Mouse (Mus musculus) granulocyte monocyte progenitor cell, adult 5-6 weeks (primary cell): ENCODE results near the gene Stambpl1. TPM values are rescaled to one million over a fixed set of nuclear protein-coding genes. Genes with fewer than 3 reads are reported as not detected.

Experiments used
- ATAC-seq: replicated peaks from 2 replicates; pipeline ENCODE4 v1.8.0; 2016; ENCODE audit warnings: mild to moderate bottlenecking, moderate TSS enrichment, inconsistent platforms; ENCODE audit not compliant: poor library complexity, severe bottlenecking
- total RNA-seq, 2 experiments: library from RNA; stranded (forward) in 1 of 2; stranded (reverse) in 1 of 2; fragments of 200-712, 200-1000 nt in 1 of 2; fragments of >200 nt in 1 of 2; fragmentation: Nextera tagmentation in 1 of 2; gene quantifications; 2 replicates each; pipeline ENCODE4 v1.2.3; 2014 to 2017

Stambpl1 gene
- 12.4 and 34.2 TPM in 2 replicates for total RNA-seq (2014; fragmentation: Nextera tagmentation)
- total RNA-seq (2017) = 12.7 and 23.8 TPM in 2 replicates

DNA sequence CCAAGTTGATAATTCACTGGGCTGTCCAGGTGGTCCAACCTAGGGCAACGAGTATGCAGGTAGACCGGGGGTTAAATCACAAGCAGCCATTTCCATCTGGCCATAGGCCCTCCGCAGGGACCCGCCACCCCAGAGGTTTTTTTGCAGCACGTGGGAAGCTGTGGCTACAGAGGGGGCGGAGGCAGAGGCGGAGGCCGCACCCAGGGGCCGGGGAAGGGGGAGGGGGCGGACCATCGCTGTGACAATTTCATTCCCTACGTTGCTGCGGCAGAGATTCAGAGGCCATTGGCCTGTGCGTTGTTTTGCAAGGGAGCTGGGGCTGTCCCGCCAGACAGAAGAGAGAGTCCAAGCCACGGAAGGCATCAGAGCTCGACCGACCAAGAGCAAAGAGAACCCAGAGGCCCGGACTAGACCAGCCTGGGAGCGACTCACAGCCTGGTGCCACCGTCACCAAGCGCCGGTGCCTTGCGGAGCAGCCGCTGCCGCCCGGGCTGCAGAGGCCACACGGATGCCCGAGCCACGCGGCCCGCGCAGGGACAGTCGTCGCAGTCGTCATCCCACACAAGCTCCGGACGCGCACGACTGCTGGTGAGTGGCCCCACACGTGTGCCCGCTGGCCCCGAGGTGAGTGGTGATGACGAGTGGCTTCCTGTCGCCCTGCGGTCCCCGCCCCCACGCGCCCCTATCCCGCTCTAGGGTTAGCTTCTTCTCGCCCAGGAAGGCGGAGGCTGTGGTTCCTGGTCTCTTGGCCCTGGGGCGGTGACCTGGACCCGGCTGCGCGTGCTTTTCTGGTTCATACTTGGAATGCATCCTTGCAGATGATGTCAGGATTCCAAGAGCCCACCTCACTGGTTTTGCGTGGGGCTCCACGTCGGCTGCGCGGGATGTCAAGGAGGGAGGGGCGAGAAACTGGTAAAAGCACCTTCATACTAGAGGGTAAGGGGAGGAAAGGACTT is at the start of gene Stambpl1:
Stambpl1 (plus strand) TSS at position 222 of the 956 bp plus-strand sequence.
- peak; percentile 81 for ATAC-seq

GRCm38 (mm10) chr19:34148421-34148820 is 43.6 kb upstream of the Stambpl1 start:
- peak; percentile 70 for ATAC-seq

DNA sequence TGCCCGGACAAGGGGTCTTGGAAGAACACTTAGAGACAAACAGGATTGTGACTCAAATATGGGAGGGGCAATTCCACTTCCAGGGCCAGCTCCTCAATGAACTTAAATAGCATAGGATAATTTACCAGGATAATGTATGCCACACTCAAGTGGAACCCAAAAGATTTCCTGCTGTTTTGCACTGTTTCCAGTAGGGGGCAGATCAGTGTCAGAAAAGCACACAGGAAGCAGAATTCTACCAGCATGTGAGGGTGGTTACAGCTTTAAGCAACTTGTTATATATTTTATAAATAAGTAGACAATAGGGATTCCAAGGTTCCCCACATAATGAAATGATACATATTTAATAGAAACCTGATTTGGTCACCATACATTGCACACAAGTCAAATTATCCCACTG is 40.1 kb upstream of the Stambpl1 start:
- peak; percentile 77 for ATAC-seq

DNA sequence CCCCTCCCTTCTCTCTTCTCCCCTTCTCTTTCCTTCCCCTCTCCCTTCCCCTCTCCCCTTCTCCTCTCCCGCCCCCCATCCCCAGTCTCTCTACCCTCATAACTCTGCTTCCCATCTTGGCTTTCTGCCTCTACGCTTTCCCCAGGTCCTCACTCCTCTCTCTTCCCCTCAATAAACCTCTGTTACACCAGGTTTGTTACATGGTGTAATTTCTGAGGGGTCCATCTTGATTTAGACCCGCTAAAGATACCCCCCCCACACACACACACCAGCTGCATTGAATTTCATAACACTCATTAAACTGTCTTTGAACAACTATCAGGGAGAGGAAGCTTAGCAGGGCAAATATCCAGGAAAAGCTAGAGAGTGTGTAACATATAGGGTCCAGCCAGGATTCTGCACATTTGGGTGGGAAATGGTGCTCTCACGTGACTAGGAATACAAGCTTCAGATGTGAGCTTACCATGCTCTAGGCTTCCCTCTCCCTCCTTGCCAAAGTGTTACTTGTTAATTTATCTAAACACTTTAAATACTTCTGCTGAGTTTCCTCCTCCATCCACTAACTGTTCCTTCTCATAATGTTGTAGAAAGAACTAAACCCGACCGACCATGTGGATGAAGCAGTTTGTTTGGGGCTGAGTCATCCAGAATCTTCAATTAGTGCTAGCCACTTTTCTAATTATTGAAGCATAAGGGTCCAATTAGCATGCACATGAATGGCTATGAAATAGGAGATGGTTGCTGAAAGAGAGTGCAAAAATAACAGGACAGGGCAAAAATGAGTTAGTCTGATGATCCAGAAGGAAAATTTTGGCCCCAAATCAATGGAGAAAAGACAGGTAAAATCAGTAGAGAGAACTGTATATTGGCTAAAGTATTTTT is 38.5 kb upstream of the Stambpl1 start:
- ATAC-seq = peak; percentile 20; the same call in 1 of the 2 replicates

DNA sequence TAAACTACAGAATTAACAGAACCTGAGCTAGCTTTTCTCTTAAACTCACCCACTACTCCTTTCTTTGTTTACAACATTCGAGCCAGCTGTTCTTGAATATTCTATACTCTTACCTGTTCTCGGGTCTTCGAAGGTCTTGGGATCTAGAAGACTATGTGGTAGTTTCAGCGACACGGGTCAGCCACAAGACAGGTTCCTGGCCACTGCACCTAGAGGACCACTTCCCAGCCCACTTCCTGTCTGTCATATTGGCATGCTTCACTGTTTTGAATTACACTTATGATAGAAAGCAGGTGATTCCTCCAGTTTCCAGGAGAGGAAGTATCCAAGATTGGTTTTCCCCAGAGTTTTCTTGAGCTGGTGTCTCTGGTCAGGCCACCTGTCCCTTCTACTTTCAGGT is 29.3 kb upstream of the Stambpl1 start:
- ATAC-seq = no peak

DNA sequence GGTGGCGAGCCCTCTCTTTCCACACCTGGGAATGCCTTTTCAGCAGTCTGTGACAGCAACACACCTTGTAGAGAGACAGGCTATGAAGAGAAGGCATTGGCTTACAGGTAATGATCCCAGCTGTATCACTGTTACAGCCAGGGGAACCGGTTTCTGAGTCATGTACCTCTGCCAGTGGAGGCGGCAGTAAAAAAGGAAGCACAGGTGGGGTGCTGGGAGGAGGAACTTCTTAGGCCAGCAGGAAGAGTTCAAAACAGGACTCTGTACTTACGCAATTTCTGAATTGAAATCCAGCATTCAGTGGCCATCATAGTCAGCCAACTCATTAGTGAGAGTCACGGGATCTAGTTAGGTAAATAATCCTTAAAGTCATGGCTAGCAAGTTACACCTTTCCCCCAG is 26.1 kb upstream of the Stambpl1 start, which contains the start of gene Ankrd22:
Ankrd22 (minus strand) TSS at position 163 of the 400 bp plus-strand sequence.
- peak; percentile 71 for ATAC-seq

DNA sequence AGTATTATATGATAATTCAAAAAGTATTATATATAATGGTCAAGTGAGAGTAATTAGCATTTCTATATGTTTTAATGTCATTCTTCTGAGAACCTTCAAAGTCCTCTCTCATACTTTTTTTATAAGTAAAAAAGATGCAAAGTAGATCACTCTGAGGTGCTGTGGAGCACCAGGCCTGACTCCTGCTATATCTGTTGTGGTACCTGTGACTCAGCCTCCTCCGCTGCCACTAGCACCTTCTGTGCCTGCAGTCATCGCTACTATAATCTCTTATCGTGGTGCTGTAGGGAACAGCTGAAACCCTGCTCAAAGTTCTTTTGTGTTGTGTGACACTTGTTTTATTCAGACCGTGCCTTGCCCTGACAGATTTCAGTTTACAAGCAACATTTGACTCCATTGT is 25.6 kb upstream of the Stambpl1 start:
- ATAC-seq = no peak

DNA sequence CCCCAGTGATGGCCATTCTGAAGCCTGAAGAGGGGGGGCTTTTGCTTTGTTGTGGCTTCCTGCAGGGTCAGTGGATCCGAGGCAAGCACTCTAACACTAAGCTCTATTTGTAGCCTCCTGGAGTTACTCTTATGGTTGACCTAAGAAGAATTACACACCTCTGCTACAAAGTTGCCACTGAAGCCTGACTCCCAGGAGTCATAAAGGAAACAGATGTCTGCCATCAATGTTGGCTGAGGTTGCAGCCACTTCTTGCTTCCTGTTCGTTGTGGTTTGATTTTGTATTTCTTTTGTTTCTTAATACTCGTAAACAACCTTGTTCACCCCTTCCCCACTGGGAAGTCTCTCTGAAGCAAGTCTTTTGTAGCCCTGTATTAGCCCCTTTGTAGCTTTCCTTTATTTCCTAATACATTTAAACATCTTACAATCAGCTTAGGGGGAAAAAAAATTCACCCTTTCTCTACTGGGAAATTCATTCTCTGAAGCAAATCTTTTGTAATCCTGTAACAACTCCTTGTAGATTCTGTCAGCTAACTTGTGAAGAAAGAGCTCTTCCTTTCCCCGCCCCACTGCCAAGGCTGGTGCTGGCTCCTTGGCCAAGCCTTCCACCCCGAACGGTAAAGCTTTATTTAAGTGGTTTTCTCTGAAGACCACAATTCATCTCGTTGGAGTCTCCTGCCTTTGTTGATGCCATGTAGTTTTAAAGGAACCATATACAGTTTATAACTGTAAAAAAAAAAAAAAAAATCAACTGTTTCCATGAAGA is 23.9 kb upstream of the Stambpl1 start:
- peak; percentile 79 for ATAC-seq

DNA sequence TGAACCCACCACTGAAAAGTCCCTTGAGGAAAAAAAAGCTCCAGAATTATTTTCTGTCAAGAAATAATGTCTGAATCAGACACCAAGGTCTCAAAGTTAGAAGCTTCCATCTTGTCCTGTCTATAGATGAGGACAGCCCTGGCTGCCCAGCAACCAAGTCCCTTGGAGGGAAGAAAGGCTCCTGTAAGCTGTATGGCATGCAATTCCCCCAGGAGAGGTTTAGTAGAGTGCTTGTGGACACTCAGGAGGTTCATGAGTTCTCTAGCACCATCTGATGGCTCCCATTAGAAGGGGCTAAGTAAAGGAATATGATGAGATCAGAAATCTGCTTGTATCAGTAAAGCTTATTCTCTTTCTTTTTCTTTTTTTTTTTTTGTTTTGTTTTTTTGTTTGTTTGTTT is 22.9 kb upstream of the Stambpl1 start:
- ATAC-seq = no peak

GRCm38 (mm10) chr19:34171167-34171566 is 20.9 kb upstream of the Stambpl1 start:
- peak; percentile 4; the same call in 1 of the 2 replicates for ATAC-seq

GRCm38 (mm10) chr19:34174004-34174403 is 18.0 kb upstream of the Stambpl1 start:
- ATAC-seq = no peak

DNA sequence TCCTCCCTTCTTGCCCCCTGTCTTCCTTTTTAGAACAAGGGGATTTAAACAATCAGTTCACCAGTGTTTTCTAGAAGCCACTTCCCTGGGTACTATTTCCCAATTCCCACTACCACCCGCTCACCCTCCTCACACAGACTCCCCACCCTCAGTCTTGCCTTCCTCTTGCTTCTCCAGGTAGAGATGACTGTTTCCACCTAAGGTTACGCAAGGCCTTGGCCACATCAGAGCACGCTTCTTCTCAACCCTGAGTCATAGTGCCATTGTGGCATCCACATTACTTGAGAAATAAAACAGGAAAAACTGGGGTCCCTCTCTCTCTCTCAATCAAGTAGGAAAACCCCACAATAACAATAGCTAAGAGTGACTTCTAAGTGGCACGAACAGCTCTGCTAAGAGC is 12.9 kb upstream of the Stambpl1 start:
- peak; percentile 98 for ATAC-seq

DNA sequence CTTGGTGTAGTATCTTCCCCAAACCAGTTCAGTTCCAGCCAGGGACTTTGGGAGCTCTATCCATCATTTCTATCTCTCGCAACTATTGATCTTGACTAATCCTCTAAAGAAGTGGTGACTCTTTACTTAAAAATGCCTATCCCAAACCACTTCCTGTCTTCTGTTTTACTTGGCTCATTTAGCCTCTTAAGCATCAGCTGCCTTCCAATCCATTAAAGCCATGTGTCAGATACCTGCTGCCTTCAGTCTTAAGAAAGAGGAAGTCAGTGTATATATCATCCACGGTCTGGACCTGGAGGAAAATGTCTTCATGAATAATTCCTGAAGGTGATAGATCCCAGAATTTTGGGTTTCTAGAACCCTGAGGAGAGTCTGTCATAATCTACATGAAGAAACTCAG is 11.7 kb upstream of the Stambpl1 start:
- peak; percentile 58 for ATAC-seq

GRCm38 (mm10) chr19:34181234-34181633 is 10.8 kb upstream of the Stambpl1 start:
- ATAC-seq = no peak

DNA sequence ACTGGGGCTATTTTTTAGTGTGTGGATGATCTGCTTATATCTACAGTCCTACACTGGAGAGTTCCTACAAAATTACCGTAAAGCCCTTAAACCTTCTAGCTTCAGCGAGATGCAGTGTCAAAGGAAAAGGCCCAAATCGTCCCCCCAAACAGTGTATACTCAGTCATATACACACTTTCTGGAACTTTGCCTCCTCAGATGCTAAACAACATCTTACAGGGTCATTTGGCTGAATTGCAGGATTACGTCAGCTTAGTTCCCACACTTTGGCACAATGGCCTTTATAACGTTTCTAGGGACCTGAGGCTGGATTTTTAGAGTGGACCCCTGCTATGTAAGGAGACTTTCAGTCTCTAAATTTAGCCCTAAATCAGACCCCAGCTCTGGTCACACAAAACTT is 9.5 kb upstream of the Stambpl1 start:
- no peak for ATAC-seq

- ATAC-seq = no peak
Observed at GRCm38 (mm10) chr19:34186845-34187244, 5.2 kb upstream of the Stambpl1 start.

GRCm38 (mm10) chr19:34191645-34192007 is 403 bp upstream of the Stambpl1 start:
- ATAC-seq = no peak

GRCm38 (mm10) chr19:34193149-34193548 is 1.1 kb downstream of the Stambpl1 start:
- no peak for ATAC-seq

DNA sequence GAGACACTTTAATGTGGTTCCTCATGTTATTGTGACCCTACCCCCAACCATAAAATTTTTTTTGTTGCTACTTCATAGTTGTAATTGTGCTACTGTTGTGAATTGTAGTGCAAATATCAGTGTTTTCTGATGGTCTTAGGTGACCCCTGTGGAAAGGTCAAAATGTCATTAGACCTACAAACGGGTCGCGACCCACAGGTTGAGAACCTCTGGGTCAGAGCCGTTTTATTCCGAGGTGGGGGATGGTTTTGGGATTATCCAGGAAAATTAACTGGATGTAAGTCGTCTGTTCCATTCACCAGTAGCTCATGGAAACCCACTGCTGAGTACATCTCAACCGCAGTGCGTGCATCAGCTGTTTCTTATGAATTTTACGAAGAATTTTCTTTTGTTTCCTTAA is 1.7 kb downstream of the Stambpl1 start:
- ATAC-seq = no peak

DNA sequence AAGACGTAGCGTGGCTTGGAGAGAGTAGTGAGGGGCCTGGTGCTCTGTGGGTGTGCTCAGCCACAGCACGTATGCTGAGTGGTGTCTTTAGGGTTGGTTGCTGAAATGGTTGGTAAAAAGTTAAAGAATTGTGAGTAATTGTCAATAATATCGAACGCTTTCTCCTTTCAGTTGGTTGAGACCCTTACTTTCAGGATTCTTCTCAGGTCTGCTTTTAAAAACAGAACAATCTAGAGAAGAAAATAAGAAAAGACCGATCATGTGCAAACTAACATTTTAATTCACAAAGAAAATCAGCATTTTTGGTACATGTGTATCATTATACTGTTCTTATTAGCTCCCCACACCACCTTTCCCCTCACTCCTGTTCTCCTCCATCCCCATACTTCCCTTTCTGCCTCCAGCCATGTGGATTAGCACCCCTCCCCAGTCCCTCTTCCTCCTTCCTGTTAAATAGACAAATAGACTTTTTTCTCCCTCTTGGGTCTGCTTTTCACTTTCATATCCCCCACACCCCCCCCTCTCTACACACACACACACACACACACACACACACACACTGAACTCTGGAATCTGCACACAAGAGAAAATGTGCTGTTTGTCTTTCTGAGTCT is 2.2 kb downstream of the Stambpl1 start:
- ATAC-seq = peak; percentile 42
